Mouse (Mus musculus) E14TG2a.4 (cell line): ENCODE measurements at regions not wholly inside any gene's neighbourhood (a gene's known extent, or its start where the extent isn't known, plus 50 kb on each side); places are given as distances from the start of the nearest gene placed in this dataset.
"Not testable (repeated sequence)": the region's sequence is repeated elsewhere in the genome, so short reads cannot be mapped to it uniquely, and the experiment has no call there.

Experiments used
- H3K27me3 ChIP-seq: 2 replicates; pipeline ENCODE4 v1.6.1; 2014; ENCODE audit warnings: low read length, control low read depth; ENCODE audit not compliant: insufficient read depth
- H3K36me3 ChIP-seq: 2 replicates; pipeline ENCODE4 v1.6.1; 2014; ENCODE audit warnings: low read length, control low read depth; ENCODE audit not compliant: insufficient read depth
- H3K4me1 ChIP-seq: replicated peaks from 2 replicates; pipeline ENCODE4 v1.6.1; 2014; ENCODE audit warnings: low read depth, low read length, control low read depth
- H3K4me3 ChIP-seq: replicated peaks from 2 replicates; pipeline ENCODE4 v1.5.1; 2014; ENCODE audit warnings: mild to moderate bottlenecking, low read length
- H3K9me3 ChIP-seq: 2 replicates; pipeline ENCODE4 v1.6.1; 2014; ENCODE audit warnings: low read length, control low read depth
- CTCF ChIP-seq: conservative IDR thresholded peaks from 2 replicates; pipeline ENCODE4 v1.5.1; 2014; ENCODE audit warnings: low read length
- NANOG ChIP-seq: IDR thresholded peaks from 2 replicates; pipeline ENCODE4 v1.6.1; 2014; ENCODE audit warnings: borderline replicate concordance, low read length, mixed read lengths
- POU5F1 ChIP-seq: IDR thresholded peaks from 2 replicates; pipeline ENCODE4 v1.6.1; 2014; ENCODE audit warnings: low read length, borderline replicate concordance

DNA sequence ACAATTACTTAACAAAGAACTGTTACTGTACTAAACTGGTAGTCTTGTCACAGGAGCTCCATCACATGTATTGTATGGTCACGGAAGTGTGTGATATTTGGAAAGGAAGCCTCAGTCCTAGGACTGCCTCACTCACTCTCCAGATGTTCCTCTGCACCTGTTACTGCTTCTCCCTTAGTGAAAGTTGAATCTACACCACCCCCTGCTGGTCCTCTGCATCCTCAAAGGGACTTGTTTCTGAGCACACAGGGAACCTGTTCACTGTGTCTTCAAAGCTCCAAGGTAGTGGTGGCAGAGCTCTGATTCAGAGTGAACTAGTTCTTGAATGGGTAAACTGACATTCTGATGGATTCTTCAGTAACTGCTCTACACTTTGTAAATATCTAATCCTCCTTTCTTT, 391.7 kb upstream of the Zfp386 start:
- no peak for TF ChIP-seq NANOG
- no peak for TF ChIP-seq POU5F1
- TF ChIP-seq CTCF, result no peak

GRCm38 (mm10) chr12:115664081-115664480, 383.4 kb upstream of the Zfp386 start:
- not testable (repeated sequence) for H3K4me3 ChIP-seq, H3K9me3 ChIP-seq, H3K27me3 ChIP-seq, H3K4me1 ChIP-seq, H3K36me3 ChIP-seq

More for the DNA sequence above, 391.7 kb upstream of the Zfp386 start:
- no peaks in the 10 kb centered on the region for H3K9me3 ChIP-seq
- H3K27me3 ChIP-seq, result no peaks in the 10 kb centered on the region
- H3K36me3 ChIP-seq, result no peaks in the 10 kb centered on the region
- H3K4me1 ChIP-seq, result no peaks in the 10 kb centered on the region
- H3K4me3 ChIP-seq, result no peak overlapping the region

DNA sequence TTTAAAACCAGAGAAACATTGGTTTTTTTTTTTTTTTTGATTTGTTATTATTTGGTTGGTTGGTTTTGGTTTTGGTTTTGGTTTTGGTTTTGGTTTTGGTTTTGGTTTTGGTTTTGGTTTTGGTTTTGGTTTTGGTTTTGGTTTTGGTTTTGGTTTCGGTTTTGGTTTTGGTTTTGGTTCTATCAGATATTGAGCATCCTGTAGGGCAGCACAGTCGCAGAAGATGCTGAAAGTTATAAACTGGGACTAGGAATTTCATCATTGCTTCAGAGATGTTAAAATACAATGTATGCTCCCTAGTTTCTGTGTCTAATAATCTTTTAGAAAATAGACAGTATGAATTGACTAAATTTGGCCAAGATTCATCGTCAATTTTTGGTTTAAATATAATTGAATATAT, 375.8 kb upstream of the Zfp386 start:
- H3K4me1 ChIP-seq, H3K4me3 ChIP-seq, H3K36me3 ChIP-seq, H3K27me3 ChIP-seq: not testable (repeated sequence)
- H3K9me3 ChIP-seq, result peaks cover 11% of the 10 kb centered on the region

DNA sequence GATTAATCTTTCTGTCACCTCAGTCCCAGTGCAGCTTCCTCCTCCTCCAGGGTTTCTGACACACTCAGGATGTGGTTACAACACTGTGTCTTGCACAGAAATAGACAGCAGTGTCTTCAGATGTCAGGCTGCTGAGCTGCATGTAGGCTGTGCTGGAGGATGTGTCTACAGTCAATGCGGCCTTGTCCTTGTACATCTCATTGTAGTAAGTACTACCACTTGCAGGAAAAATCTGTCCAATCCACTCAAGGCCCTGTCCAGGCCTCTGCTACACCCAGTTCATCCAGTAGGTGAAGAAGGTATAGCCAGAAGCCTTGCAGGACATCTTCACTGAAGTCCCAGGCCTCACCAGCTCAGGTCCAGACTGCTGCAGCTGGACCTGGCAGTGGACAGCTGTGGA, 355.7 kb upstream of the Zfp386 start:
- TF ChIP-seq NANOG (no peak), POU5F1 (no peak), CTCF (no peak)
- no peaks in the 10 kb centered on the region for H3K9me3 ChIP-seq
- H3K36me3 ChIP-seq, result no peaks in the 10 kb centered on the region
- no peaks in the 10 kb centered on the region for H3K27me3 ChIP-seq
- no peak overlapping the region for H3K4me3 ChIP-seq
- H3K4me1 ChIP-seq, result no peaks in the 10 kb centered on the region

- H3K4me3 ChIP-seq, H3K27me3 ChIP-seq, H3K4me1 ChIP-seq, H3K36me3 ChIP-seq, H3K9me3 ChIP-seq: not testable (repeated sequence)
Measured at GRCm38 (mm10) chr12:115709813-115710212, 337.7 kb upstream of the Zfp386 start.

- not testable (repeated sequence) for H3K27me3 ChIP-seq, H3K4me3 ChIP-seq, H3K4me1 ChIP-seq, H3K9me3 ChIP-seq, H3K36me3 ChIP-seq
Measured at GRCm38 (mm10) chr12:115742039-115742438, 305.5 kb upstream of the Zfp386 start.

DNA sequence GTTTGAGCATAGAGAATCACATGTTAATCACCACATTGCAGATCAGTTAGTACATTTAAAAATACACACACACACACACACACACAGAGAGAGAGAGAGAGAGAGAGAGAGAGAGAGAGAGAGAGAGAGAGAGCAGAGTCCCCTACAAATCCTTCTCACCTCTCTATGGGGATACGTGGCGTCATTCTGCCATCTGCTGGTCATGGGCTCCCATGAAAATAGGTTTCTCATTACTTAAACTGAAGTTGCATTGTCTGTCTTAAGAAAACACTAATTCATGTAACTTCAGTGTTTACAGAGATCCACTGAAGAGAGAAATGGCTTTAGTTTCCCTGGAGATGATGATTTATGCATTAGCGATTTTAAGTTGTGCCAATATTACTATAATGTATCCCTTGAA, 297.9 kb upstream of the Zfp386 start:
- not testable (repeated sequence) for H3K9me3 ChIP-seq, H3K36me3 ChIP-seq

GRCm38 (mm10) chr12:115753135-115753534, 294.4 kb upstream of the Zfp386 start:
- H3K36me3 ChIP-seq, H3K27me3 ChIP-seq, H3K4me1 ChIP-seq: not testable (repeated sequence)

More for the DNA sequence above, 297.9 kb upstream of the Zfp386 start:
- not testable (repeated sequence) for H3K4me1 ChIP-seq, H3K4me3 ChIP-seq, H3K27me3 ChIP-seq

DNA sequence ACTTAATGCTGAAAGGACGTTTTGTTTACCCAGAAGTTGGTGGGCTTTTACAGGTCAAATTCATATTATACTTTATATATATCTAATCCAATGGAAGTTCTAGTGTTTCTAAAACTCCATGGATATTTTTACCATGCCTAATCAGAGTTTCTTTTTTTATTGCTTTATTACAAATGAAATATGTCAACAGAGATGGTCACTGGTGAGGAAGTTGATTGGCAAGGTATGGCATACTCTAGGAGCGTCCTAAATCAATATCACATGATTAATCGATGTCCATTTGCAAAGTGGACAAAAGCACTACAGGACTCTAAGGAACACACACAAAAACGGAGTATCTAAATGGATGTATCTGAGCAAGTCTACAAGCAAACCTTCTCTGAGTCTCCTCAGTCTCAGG, 290.0 kb upstream of the Zfp386 start:
- not testable (repeated sequence) for H3K27me3 ChIP-seq, H3K36me3 ChIP-seq, H3K4me3 ChIP-seq, H3K4me1 ChIP-seq, H3K9me3 ChIP-seq

More at GRCm38 (mm10) chr12:115753135-115753534, 294.4 kb upstream of the Zfp386 start:
- not testable (repeated sequence) for H3K9me3 ChIP-seq, H3K4me3 ChIP-seq

- not testable (repeated sequence) for H3K4me3 ChIP-seq, H3K36me3 ChIP-seq, H3K4me1 ChIP-seq, H3K9me3 ChIP-seq, H3K27me3 ChIP-seq
Measured at GRCm38 (mm10) chr12:115759041-115759440, 288.5 kb upstream of the Zfp386 start.

DNA sequence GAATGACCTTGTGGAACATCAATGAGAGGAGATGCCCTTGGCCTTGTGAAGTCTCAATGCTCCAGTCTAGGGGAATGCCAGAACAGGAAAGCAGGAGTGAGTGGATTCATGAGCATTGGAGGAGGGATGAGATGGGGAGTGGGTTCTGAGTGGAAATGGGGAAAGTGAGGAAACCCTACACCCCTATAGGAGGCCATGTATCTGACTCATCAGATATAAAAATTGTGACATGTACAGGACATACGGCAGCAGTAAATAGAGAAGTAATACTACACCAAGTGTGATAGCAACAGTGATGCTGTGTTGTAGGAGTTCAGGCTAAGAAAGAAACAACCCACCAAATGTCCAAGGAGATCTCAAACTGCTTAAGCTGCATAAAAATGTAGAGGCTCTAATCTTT, 285.8 kb upstream of the Zfp386 start:
- not testable (repeated sequence) for H3K27me3 ChIP-seq, H3K36me3 ChIP-seq

DNA sequence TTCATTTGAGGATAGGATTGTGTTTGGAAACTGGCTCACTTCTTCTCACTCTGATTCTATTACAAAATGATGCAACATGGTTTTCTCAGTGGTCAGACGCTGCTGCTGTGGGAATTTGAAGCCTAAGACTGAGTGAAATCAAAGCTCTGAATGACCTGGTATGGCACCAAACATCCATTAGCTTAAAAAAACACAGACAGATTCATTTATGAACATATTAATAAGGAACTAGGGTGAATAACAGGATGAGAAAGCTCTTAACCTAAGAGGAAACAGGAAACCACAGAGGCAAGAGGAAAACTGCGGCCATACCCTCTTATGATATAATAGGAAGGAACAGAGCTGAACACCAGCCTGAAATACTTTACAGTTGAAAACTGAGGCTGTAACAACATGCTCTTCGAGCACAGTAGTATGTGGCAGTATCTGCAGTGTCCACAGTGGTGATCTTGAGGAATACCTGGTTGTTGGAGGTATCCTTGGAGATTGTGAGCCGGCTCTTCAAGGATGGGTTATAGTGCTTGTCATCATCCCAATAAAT, 282.5 kb upstream of the Zfp386 start:
- H3K27me3 ChIP-seq, H3K4me1 ChIP-seq: not testable (repeated sequence)

More for the DNA sequence above, 285.8 kb upstream of the Zfp386 start:
- not testable (repeated sequence) for H3K4me1 ChIP-seq, H3K4me3 ChIP-seq, H3K9me3 ChIP-seq

GRCm38 (mm10) chr12:115771176-115771575, 276.3 kb upstream of the Zfp386 start:
- H3K36me3 ChIP-seq, H3K27me3 ChIP-seq, H3K9me3 ChIP-seq, H3K4me1 ChIP-seq, H3K4me3 ChIP-seq: not testable (repeated sequence)

More for the DNA sequence above, 282.5 kb upstream of the Zfp386 start:
- not testable (repeated sequence) for H3K9me3 ChIP-seq, H3K36me3 ChIP-seq, H3K4me3 ChIP-seq

DNA sequence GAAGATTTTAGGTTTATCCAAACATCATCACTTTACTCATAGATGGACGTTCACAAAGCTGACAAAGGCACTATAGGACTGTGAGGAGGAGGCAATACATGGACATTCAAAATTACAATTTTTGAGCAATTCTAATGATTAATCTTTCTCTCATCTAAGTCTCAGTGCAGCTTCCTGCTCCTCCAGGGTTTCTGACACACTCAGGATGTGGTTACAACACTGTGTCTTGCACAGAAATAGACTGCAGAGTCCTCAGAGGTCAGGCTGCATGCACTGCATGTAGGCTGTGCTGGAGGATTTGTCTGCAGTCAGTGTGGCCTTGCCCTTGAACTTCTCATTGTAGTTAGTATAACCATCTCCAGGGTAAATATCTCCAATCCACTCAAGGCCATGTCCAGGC, 257.2 kb upstream of the Zfp386 start:
- not testable (repeated sequence) for H3K9me3 ChIP-seq, H3K4me1 ChIP-seq, H3K36me3 ChIP-seq, H3K27me3 ChIP-seq, H3K4me3 ChIP-seq
